8 mouse cellular contexts compared by ENCODE assay signal in the genomic region with DNA sequence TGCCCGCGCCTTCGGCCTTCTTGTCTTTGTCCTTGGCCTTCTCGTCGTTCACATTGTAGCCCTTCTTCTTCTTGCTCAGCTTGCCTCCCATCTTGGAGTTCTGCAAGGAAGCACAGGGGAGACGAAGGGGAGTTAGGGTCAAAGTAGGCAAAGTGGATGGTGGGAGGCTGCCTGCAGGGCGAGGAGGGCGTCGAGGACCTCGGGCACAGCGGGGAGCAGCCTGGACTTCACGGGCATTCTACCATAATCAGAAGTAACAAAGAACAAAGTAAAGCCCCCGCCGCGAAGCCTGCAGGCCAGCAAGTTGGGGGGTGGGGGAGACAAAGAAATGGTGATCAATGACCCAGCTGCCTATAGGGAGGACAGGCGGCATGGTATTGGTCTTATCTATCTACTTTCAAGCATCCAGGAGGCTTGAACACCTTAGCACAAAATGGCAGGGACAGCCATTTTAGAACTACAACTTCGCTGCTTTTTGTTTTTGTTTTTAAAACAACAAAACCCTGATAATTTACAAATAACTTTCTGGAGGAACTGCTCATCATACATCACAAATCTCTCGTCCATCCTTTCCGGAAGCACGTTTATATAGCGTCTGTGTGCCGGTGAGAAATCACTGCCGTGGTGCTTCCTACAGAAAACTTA. TPM values are rescaled to one million over a fixed set of nuclear protein-coding genes. Genes with fewer than 3 reads are reported as not detected.
DNase-seq lines count a peak whose midpoint lies in the region; ATAC-seq and TF ChIP-seq lines count a peak whose summit lies in the region.

No protein-coding gene starts in this region.

- H3K9me3 ChIP-seq in heart, postnatal 0 days (replicated peaks; ENCODE audit: control insufficient read depth, low read length): no peaks in the 10 kb centered on the region
- no peaks in the 10 kb centered on the region for H3K9me3 ChIP-seq in hindbrain, embryonic 16.5 days (ENCODE audit: control insufficient read depth, low read length)
- no peaks in the 10 kb centered on the region for H3K9me3 ChIP-seq in midbrain, embryonic 16.5 days (replicated peaks; ENCODE audit: control insufficient read depth, low read length, poor library complexity, severe bottlenecking)

- ATAC-seq in heart, postnatal 0 days (ENCODE audit: insufficient read depth, low read depth): no peak
- no peak for ATAC-seq in hindbrain, embryonic 16.5 days
- ATAC-seq in midbrain, embryonic 16.5 days: no peak

- 48% methylated on average over 21 of the region's 23 CpGs for WGBS in heart, postnatal 0 days
- 16% methylated on average over 23 of the region's 23 CpGs for WGBS in hindbrain, embryonic 16.5 days
- WGBS in midbrain, embryonic 16.5 days: 7% methylated on average over 23 of the region's 23 CpGs

- TF ChIP-seq POLR2A in cortical plate, adult 2 months (IDR thresholded peaks at IDR 0.05; ENCODE audit: extremely low read depth, insufficient read depth, low read length): no peak

- 0 out of 2 replicates have a peak, but pooled peaks cover 4% of the 10 kb centered on the region for H3K27me3 ChIP-seq in heart, postnatal 0 days (ENCODE audit: control insufficient read depth, insufficient read depth, low read length)
- no peaks in the 10 kb centered on the region for H3K27me3 ChIP-seq in hindbrain, embryonic 16.5 days (replicated peaks; ENCODE audit: control insufficient read depth, insufficient read depth, low read length)
- H3K27me3 ChIP-seq in midbrain, embryonic 16.5 days (ENCODE audit: control insufficient read depth, insufficient read depth, low read depth, low read length): no peaks in the 10 kb centered on the region

- H3K4me3 ChIP-seq in heart, postnatal 0 days (ENCODE audit: low read depth, low read length): peak overlapping the region; percentile 52
- no peak overlapping the region for H3K4me3 ChIP-seq in cortical plate, adult 2 months (ENCODE audit: insufficient read depth, low read length)
- H3K4me3 ChIP-seq in hindbrain, embryonic 16.5 days (ENCODE audit: low read length): peak overlapping the region; percentile 35
- H3K4me3 ChIP-seq in midbrain, embryonic 16.5 days (ENCODE audit: low read depth, low read length): peak overlapping the region; percentile 17

- H3K27ac ChIP-seq in heart, postnatal 0 days (ENCODE audit: low read depth): no peak overlapping the region
- peak overlapping the region; percentile 66 for H3K27ac ChIP-seq in cortical plate, adult 2 months (ENCODE audit: insufficient read depth, low read length)
- H3K27ac ChIP-seq in hindbrain, embryonic 16.5 days (ENCODE audit: low read depth, low read length): peak overlapping the region; percentile 79
- H3K27ac ChIP-seq in midbrain, embryonic 16.5 days (ENCODE audit: low read length): peak overlapping the region; percentile 73

- DNase-seq in heart, postnatal 0 days (ENCODE audit: low spot score): no peak
- no peak for DNase-seq in heart, adult 8-10 months (ENCODE audit: low spot score)
- no peak for DNase-seq in adrenal gland, postnatal 36 days
- no peak for DNase-seq in ovary, adult 18-20 months (ENCODE audit: low spot score)
- DNase-seq in yolk sac, embryonic 10.5 days (ENCODE audit: low spot score): no peak

- no peak for TF ChIP-seq CTCF in heart, postnatal 0 days (IDR thresholded peaks at IDR 0.05; ENCODE audit: low read depth)
- TF ChIP-seq CTCF in cortical plate, adult 2 months (IDR thresholded peaks at IDR 0.05; ENCODE audit: extremely low read depth, insufficient read depth, low read length): no peak

- no peaks in the 10 kb centered on the region for H3K4me1 ChIP-seq in heart, postnatal 0 days (ENCODE audit: control insufficient read depth, insufficient read depth)
- peaks cover 1% of the 10 kb centered on the region; the same call in 1 of the 2 replicates for H3K4me1 ChIP-seq in cortical plate, adult 2 months (ENCODE audit: control insufficient read depth, insufficient read depth, low read length)
- peaks cover 26% of the 10 kb centered on the region for H3K4me1 ChIP-seq in hindbrain, embryonic 16.5 days (ENCODE audit: control insufficient read depth, insufficient read depth, low read depth, low read length)
- H3K4me1 ChIP-seq in midbrain, embryonic 16.5 days (ENCODE audit: control insufficient read depth, insufficient read depth, low read length): peaks cover 59% of the 10 kb centered on the region

- peak overlapping the region; percentile 74 for H3K4me2 ChIP-seq in heart, postnatal 0 days (ENCODE audit: low read depth, low read length)
- peak overlapping the region; percentile 57 for H3K4me2 ChIP-seq in hindbrain, embryonic 16.5 days (ENCODE audit: low read length)
- peak overlapping the region; percentile 55 for H3K4me2 ChIP-seq in midbrain, embryonic 16.5 days (ENCODE audit: low read length)

- H3K36me3 ChIP-seq in heart, postnatal 0 days (replicated peaks; ENCODE audit: control insufficient read depth, insufficient read depth, low read length): no peaks in the 10 kb centered on the region
- H3K36me3 ChIP-seq in hindbrain, embryonic 16.5 days (ENCODE audit: control insufficient read depth, insufficient read depth, low read length): no peaks in the 10 kb centered on the region; the same call in 1 of the 2 replicates
- H3K36me3 ChIP-seq in midbrain, embryonic 16.5 days (ENCODE audit: control insufficient read depth, insufficient read depth, low read length): peaks cover 10% of the 10 kb centered on the region; the same call in 1 of the 2 replicates

- no peak for TF ChIP-seq EP300 in heart, postnatal 0 days (IDR thresholded peaks at IDR 0.05; ENCODE audit: low read depth)

- peak overlapping the region; percentile 61 for H3K9ac ChIP-seq in heart, postnatal 0 days (replicated peaks; ENCODE audit: low read depth, low read length)
- peak overlapping the region; percentile 67 for H3K9ac ChIP-seq in hindbrain, embryonic 16.5 days (ENCODE audit: low read depth, low read length)
- peak overlapping the region; percentile 63 for H3K9ac ChIP-seq in midbrain, embryonic 16.5 days (ENCODE audit: low read depth, low read length)

RNA-seq across cellular contexts. Expression of a gene that starts 48.6 kb away (rescaled TPM):
- 2.9 and 7.9 TPM in 2 replicates for total RNA-seq in heart, postnatal 0 days (2014; rRNA removed; ENCODE audit: low replicate concordance)
- polyA plus RNA-seq in heart, postnatal 0 days (2015; fragmentation: Nextera tagmentation; extraction: Ambion mirVana): 2.8 and 2.9 TPM in 2 replicates
- total RNA-seq in heart, adult 8-10 months (2022): under 1 TPM; 0.73 to 0.91 (median 0.83) TPM
- 424 and 485 TPM in 2 replicates for polyA plus RNA-seq in cortical plate, adult 2 months (2012; rRNA removed)
- 148 and 150 TPM in 2 replicates for polyA plus RNA-seq in hindbrain, embryonic 16.5 days (2015; fragmentation: Nextera tagmentation; extraction: Ambion mirVana)
- 213 and 240 TPM in 2 replicates for polyA plus RNA-seq in midbrain, embryonic 16.5 days (2015; fragmentation: Nextera tagmentation; extraction: Ambion mirVana)
- total RNA-seq in adrenal gland, postnatal 36 days (2021): 1 to 10 TPM; 4.4 to 7.2 TPM

Comparison
In these comparisons a context has a peak if more than half of its experiments do, and no peak if none do; other contexts are left out.
1. RNA of a gene that starts 48.6 kb away (polyA plus RNA-seq): 424 to 485 TPM in cortical plate, adult 2 months, 213 to 240 TPM in midbrain, embryonic 16.5 days and 148 to 150 TPM in hindbrain, embryonic 16.5 days; 2.8 to 2.9 TPM in heart, postnatal 0 days; every median in the first group is over 10 times any median in the second.
2. Peak in every context shown above with its lines, with median percentiles within 50 percentile points of each other: H3K4me2 ChIP-seq and H3K9ac ChIP-seq.